Mouse (Mus musculus): ENCODE data around the gene Caskin2. TPM values are rescaled to one million over a fixed set of nuclear protein-coding genes. Genes with fewer than 3 reads are reported as not detected.
A peak's percentile ranks its signal among the peaks of the same experiment; 100 is the strongest.

Caskin2 gene
- total RNA-seq, 1 experiment from 2014 or later = 53.7 TPM

GRCm38 (mm10) chr11:115831518-115831917 is 18.1 kb upstream of the Caskin2 start:
- no peak for DNase-seq

- DNase-seq = no peak
Measured at GRCm38 (mm10) chr11:115830550-115831325, 17.3 kb upstream of the Caskin2 start.

- no peak for DNase-seq
Measured at GRCm38 (mm10) chr11:115829036-115829435, 15.6 kb upstream of the Caskin2 start.

GRCm38 (mm10) chr11:115827624-115828023 is 14.2 kb upstream of the Caskin2 start:
- DNase-seq = no peak

GRCm38 (mm10) chr11:115826487-115826886 is 13.0 kb upstream of the Caskin2 start:
- DNase-seq = no peak

GRCm38 (mm10) chr11:115824813-115825212 is 11.4 kb upstream of the Caskin2 start:
- no peak for DNase-seq

- peak; percentile 94 for DNase-seq
Measured at GRCm38 (mm10) chr11:115823774-115824740, 10.6 kb upstream of the Caskin2 start, which contains the start of gene Llgl2. Gene Llgl2, plus strand, starts transcription at chr11:115824049.

GRCm38 (mm10) chr11:115821001-115821400 is 7.6 kb upstream of the Caskin2 start:
- no peak for DNase-seq

- DNase-seq = no peak
Measured at GRCm38 (mm10) chr11:115819915-115820623, 6.6 kb upstream of the Caskin2 start.

GRCm38 (mm10) chr11:115817331-115817730 is 3.9 kb upstream of the Caskin2 start:
- no peak for DNase-seq

GRCm38 (mm10) chr11:115814605-115815450 is 1.4 kb upstream of the Caskin2 start, which contains the start of gene Tsen54:
Gene Tsen54, plus strand, starts transcription at chr11:115814724.
- peak; percentile 92 for DNase-seq

- DNase-seq = peak; percentile 70
Measured at GRCm38 (mm10) chr11:115812533-115813420, 662 bp downstream of the Caskin2 start.

- DNase-seq = peak; percentile 72
Measured at GRCm38 (mm10) chr11:115812095-115812494, 1.3 kb downstream of the Caskin2 start.

- no peak for DNase-seq
Measured at GRCm38 (mm10) chr11:115811381-115812093, 1.9 kb downstream of the Caskin2 start.

- peak; percentile 91 for DNase-seq
Measured at GRCm38 (mm10) chr11:115810377-115810776, 3.1 kb downstream of the Caskin2 start.

GRCm38 (mm10) chr11:115809311-115809781 is 4.1 kb downstream of the Caskin2 start:
- peak; percentile 64 for DNase-seq

GRCm38 (mm10) chr11:115808696-115809310 is 4.6 kb downstream of the Caskin2 start:
- peak; percentile 68 for DNase-seq

GRCm38 (mm10) chr11:115807971-115808370 is 5.5 kb downstream of the Caskin2 start:
- DNase-seq = no peak

GRCm38 (mm10) chr11:115807306-115807705 is 6.1 kb downstream of the Caskin2 start:
- DNase-seq = no peak

All from adrenal gland, postnatal 14 days (tissue).